Mouse (Mus musculus) embryonic facial prominence, embryonic 15.5 days (tissue): ENCODE data around the gene Olfr749. TPM values are rescaled to one million over a fixed set of nuclear protein-coding genes. Genes with fewer than 3 reads are reported as not detected.
"Not testable (repeated sequence)": the region's sequence is repeated elsewhere in the genome, so short reads cannot be mapped to it uniquely, and the experiment has no call there.

Experiments
- ATAC-seq: fragments of 200-750 bp; cut with Nextera tagmentation; 2 replicates; pipeline ENCODE4 v1.8.0; 2017; ENCODE audit warnings: low read depth, moderate TSS enrichment; ENCODE audit not compliant: insufficient number of reproducible peaks, low FRiP score, low TSS enrichment
- H3K27ac ChIP-seq: fragments of 300-500 bp; sonication (generic); replicated peaks from 2 replicates; pipeline ENCODE4 v1.5.1; 2015; ENCODE audit warnings: mild to moderate bottlenecking, inconsistent platforms
- H3K27me3 ChIP-seq: fragments of 300-500 bp; sonication (generic); 2 replicates; pipeline ENCODE4 v1.6.1; 2015; ENCODE audit warnings: inconsistent platforms
- H3K36me3 ChIP-seq: fragments of 300-500 bp; sonication (generic); 2 replicates; pipeline ENCODE4 v1.6.1; 2015; ENCODE audit warnings: mild to moderate bottlenecking, inconsistent platforms
- H3K4me1 ChIP-seq: fragments of 300-500 bp; sonication (generic); 2 replicates; pipeline ENCODE4 v1.6.1; 2015; ENCODE audit warnings: inconsistent platforms
- H3K4me2 ChIP-seq: fragments of 300-500 bp; sonication (generic); replicated peaks from 2 replicates; pipeline ENCODE4 v1.6.1; 2015; ENCODE audit warnings: mild to moderate bottlenecking, inconsistent platforms
- H3K4me3 ChIP-seq: fragments of 300-500 bp; sonication (generic); replicated peaks from 2 replicates; pipeline ENCODE4 v1.5.1; 2015; ENCODE audit warnings: mild to moderate bottlenecking, inconsistent platforms
- H3K9ac ChIP-seq: fragments of 300-500 bp; sonication (generic); 2 replicates; pipeline ENCODE4 v1.6.1; 2015; ENCODE audit warnings: inconsistent platforms
- H3K9me3 ChIP-seq: fragments of 300-500 bp; sonication (generic); replicated peaks from 2 replicates; pipeline ENCODE4 v1.6.1; 2016; ENCODE audit warnings: inconsistent platforms
- WGBS: fragments of 180-500 bp; shearing (Covaris S2); methylation state at CpG from one replicate; pipeline ENCODE4 v1.1.7; 2015; 5-methylcytosine and 5-hydroxymethylcytosine counted together
- polyA plus RNA-seq: library from polyadenylated mRNA; unstranded; fragments of >200 nt; fragmentation: Nextera tagmentation; extraction: Ambion mirVana; gene quantifications from 2 replicates; pipeline ENCODE4 v1.2.1, GENCODE M21; 2015

Gene Olfr749
- 0.43 TPM in 1 of 2 replicates, not detected in the other for polyA plus RNA-seq

DNA sequence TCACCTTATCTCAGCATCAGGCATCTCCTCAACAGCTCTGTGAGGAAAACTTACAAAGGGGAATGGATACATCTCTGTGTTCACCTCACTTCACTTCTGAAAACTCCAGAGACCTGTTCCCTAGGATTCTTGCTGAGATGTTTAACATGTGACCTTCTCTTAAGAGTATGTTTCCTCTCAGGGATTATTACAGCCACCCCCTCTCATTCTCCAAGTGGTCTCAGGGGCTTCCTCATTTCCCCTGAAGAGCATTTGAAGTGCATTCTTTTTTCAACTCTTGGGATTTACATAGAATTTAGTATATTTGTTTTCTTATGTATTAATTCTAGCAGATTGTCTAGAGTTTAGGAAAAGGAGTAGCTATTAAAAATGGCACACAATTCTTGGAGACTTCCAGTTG, at the start of gene Olfr749:
Olfr749 (minus strand) TSS at position 101 of the 400 bp plus-strand sequence.
- Histone ChIP-seq H3K9me3 (no peaks in the 10 kb centered on the region), H3K4me2 (no peak within 1 kb of the TSS), H3K27me3 (no peaks in the 10 kb centered on the region), H3K36me3 (no peaks in the 10 kb centered on the region), H3K27ac (no peak within 1 kb of the TSS), H3K9ac (no peak within 1 kb of the TSS), H3K4me1 (no peaks in the 10 kb centered on the region), H3K4me3 (no peak within 1 kb of the TSS)
- ATAC-seq: no peak

DNA sequence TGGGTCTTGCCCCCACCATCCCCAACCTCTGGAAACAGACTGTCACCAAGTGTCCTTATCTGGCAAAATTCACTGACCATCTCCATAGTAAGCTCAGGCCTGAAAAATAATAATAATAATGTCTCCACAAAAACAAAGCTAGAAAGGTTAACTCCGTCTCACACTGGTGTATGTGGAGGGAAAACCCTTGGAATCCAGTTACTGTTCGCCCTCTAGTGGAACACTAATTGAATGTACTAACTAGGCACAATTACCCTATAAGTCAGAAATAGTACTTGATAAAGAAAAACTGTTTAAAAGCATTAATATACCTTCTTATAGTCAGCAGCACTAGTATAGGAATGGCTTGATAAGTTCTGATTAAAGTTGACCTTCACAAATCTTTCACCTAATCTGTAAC, 43.3 kb upstream of the Olfr749 start:
- Histone ChIP-seq H3K4me1 (peaks cover 6% of the 10 kb centered on the region), H3K4me3 (no peak overlapping the region)
- no peak for ATAC-seq

DNA sequence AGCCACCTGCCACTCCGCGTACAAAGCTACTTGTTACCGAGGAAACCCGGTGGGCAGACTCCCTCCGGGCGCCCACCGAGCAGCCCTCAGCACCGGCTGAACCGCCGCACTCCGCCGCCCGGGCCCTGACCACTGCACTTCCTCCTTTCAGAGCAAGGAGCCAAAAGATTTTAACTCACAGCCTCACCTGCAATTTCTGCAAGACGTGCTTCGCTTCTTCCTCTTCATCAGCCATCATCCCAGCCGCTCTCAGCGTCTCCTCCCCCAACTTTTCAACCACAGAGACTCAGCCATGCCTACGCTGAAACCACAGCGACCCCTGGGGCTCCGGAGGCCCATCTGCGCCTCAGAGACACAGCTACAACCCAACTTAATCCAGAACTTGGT, 40.4 kb upstream of the Olfr749 start, which contains the start of gene Ttc5:
Ttc5 (minus strand) TSS at position 269 of the 387 bp plus-strand sequence.
- Histone ChIP-seq H3K9ac (peak within 1 kb of the TSS; percentile 69), H3K4me2 (peak within 1 kb of the TSS; percentile 52), H3K36me3 (peaks cover 16% of the 10 kb centered on the region), H3K9me3 (no peaks in the 10 kb centered on the region), H3K27me3 (no peaks in the 10 kb centered on the region), H3K4me3 (peak within 1 kb of the TSS; percentile 87), H3K4me1 (peaks cover 6% of the 10 kb centered on the region), H3K27ac (peak within 1 kb of the TSS; percentile 71)
- ATAC-seq: peak; percentile 82
- whole genome bisulfite sequencing: 0% methylated on average over 21 of the region's 21 CpGs

More for the DNA sequence above, 43.3 kb upstream of the Olfr749 start:
- no peak overlapping the region for H3K9ac ChIP-seq
- no peaks in the 10 kb centered on the region for H3K27me3 ChIP-seq
- H3K4me2 ChIP-seq: no peak overlapping the region
- WGBS: 8% methylated on average over 2 of the region's 2 CpGs
- no peak overlapping the region for H3K27ac ChIP-seq
- H3K36me3 ChIP-seq: no peaks in the 10 kb centered on the region
- H3K9me3 ChIP-seq: no peaks in the 10 kb centered on the region

DNA sequence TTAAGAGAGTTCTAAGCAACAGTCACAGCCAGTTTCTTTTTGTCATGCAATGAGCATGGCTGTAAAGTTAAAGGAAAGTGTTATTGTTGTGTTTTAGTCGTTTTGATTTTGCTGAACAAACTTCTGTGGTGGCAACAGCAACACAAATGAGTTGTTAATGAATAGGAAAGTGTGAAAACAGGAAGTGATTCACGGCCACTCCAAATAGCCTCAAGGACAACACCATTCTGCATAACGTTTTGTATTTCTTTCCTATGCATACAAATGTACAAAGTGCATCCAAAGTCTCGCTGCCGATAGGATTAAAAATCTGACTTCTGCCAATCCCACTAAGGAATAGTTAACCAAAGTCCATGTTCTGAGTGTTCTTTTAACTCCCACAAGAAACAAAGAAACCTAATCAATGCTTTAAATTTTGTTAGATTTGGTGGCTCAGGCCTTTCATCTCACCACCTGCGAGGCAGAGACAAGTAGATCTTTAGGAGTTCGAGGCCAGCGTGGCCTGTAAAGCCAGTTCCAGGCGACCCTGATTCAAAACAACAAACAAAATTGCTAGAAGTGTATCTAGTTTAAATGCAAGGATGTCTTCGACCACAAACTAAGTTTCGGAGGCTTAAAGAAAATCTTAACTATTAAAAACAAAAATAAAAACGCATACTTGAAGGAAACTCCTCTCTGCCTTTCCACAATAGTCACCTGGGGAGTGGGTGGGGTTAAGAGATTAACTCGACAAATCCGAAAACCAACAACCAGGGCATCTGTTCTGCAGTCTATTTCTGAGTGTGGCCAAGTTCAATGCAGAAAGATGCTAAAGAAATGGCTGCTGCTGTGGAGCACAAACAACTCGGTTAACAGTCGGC, 39.7 kb upstream of the Olfr749 start:
- H3K36me3 ChIP-seq: peaks cover 22% of the 10 kb centered on the region
- peak overlapping the region; percentile 69 for H3K9ac ChIP-seq
- peak overlapping the region; percentile 71 for H3K27ac ChIP-seq
- H3K4me3 ChIP-seq: peak overlapping the region; percentile 87
- no peaks in the 10 kb centered on the region for H3K27me3 ChIP-seq
- peak overlapping the region; percentile 52 for H3K4me2 ChIP-seq
- ATAC-seq: no peak
- 20% methylated on average over 16 of the region's 16 CpGs for WGBS
- H3K9me3 ChIP-seq: no peaks in the 10 kb centered on the region
- peaks cover 6% of the 10 kb centered on the region for H3K4me1 ChIP-seq

DNA sequence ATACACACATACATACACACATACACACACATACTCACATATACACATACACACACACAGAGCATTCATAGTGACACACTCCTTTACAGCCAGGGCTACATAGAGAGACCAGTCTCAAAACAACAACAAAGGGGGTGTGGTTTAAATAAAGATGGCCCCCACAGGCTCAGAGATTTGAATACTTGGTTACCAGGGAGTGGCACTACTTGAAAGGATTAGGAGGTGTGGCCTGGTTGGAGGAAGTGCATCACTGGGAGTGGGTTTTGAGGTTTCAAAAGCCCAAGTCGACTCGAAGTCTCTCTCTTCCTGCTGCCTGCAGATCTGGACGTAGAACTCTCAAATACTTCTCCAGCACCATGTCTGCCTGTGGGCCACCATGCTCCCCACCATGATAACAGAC, 37.3 kb upstream of the Olfr749 start:
- peaks cover 6% of the 10 kb centered on the region for H3K4me1 ChIP-seq
- no peak overlapping the region for H3K9ac ChIP-seq
- ATAC-seq: 0 out of 2 replicates have a peak, but pooled peaks have one; percentile 34
- no peaks in the 10 kb centered on the region for H3K27me3 ChIP-seq
- H3K4me2 ChIP-seq: no peak overlapping the region
- no peaks in the 10 kb centered on the region for H3K9me3 ChIP-seq
- H3K27ac ChIP-seq: no peak overlapping the region
- H3K4me3 ChIP-seq: no peak overlapping the region
- 82% methylated on average over 3 of the region's 3 CpGs for WGBS
- H3K36me3 ChIP-seq: peaks cover 30% of the 10 kb centered on the region

DNA sequence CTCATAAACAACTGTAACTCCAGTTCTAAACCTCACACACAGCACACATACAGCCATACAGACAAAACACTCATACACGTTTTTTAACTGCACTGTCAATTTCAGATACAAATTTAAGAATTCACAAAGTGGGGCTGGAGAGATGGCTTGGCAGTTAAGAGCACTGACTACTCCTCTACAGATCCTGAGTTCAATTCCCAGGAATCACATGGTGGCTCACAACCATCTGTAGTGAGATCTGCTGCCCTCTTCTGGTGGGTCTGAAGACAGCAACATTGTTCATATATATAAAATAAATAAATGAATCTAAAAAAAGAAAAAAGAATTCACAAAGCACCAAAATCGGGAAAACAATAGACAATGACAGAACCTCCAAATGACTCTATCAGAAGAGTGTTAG, 26.4 kb upstream of the Olfr749 start:
- Histone ChIP-seq H3K9me3 (no peaks in the 10 kb centered on the region), H3K4me3 (no peak overlapping the region), H3K36me3 (peaks cover 74% of the 10 kb centered on the region), H3K9ac (no peak overlapping the region), H3K27ac (no peak overlapping the region), H3K4me1 (no peaks in the 10 kb centered on the region), H3K4me2 (no peak overlapping the region), H3K27me3 (no peaks in the 10 kb centered on the region)
- 86% methylated on average over 2 of the region's 2 CpGs for WGBS
- ATAC-seq: no peak

DNA sequence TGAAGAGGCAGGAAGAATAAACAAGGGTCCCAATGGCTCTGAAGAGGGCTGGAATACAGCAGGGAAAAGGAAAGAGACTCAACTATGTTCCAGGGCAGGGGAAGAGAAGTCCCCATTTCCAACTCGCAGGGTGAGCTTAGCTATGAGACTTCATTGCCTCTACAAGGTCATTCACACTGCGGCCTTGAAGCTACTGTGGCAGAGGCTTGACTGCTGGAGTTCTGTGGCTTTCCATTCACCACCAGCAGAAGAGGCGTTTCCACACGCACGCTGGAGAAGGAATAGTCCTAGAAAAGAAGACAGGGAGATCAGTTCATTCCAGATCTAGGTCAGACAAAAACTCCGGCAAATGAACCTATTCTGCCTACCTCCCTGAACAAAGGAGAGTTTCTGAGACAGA, 20.8 kb upstream of the Olfr749 start:
- 88% methylated on average over 6 of the region's 6 CpGs for WGBS
- Histone ChIP-seq H3K4me2 (no peak overlapping the region), H3K9ac (no peak overlapping the region), H3K36me3 (peaks cover 50% of the 10 kb centered on the region), H3K4me3 (no peak overlapping the region), H3K4me1 (no peaks in the 10 kb centered on the region), H3K27ac (no peak overlapping the region), H3K27me3 (no peaks in the 10 kb centered on the region), H3K9me3 (no peaks in the 10 kb centered on the region)
- no peak for ATAC-seq

DNA sequence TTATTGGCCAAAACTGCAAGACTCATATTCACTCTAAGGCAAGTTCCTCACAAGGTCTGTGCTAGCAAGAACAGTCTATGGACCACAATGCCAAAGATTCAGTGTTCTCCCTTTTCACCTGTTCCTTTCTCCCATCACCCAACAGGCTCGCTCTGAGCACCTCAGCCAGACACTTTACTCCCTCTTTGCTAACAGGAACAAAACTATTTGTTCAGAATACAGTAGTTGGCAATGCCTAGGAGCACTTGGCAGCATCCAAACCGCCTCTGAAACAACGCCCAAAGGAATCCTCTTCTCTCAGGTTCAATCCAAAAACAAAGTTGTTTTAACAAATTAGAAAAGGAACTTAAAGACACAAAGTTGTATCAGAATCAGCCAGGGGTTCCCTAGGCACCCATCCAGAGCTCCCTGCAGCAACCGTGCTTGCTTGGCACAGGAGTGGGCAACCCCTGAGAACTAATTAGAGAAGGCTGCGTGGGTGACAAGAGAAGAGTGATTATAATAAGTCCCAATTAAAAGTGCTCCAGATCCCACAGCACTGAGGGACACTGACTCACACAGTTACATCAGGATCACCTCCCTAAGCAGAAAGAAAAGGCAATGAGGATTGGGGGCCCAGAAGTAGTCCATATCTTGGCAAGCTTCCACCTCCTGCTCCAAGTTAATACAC, 13.7 kb upstream of the Olfr749 start:
- Histone ChIP-seq H3K27ac (no peak overlapping the region), H3K27me3 (no peaks in the 10 kb centered on the region), H3K4me3 (no peak overlapping the region), H3K9ac (no peak overlapping the region), H3K9me3 (no peaks in the 10 kb centered on the region), H3K36me3 (no peaks in the 10 kb centered on the region), H3K4me2 (no peak overlapping the region), H3K4me1 (no peaks in the 10 kb centered on the region)
- 76% methylated on average over 5 of the region's 5 CpGs for WGBS
- no peak; the same call in 1 of the 2 replicates for ATAC-seq

DNA sequence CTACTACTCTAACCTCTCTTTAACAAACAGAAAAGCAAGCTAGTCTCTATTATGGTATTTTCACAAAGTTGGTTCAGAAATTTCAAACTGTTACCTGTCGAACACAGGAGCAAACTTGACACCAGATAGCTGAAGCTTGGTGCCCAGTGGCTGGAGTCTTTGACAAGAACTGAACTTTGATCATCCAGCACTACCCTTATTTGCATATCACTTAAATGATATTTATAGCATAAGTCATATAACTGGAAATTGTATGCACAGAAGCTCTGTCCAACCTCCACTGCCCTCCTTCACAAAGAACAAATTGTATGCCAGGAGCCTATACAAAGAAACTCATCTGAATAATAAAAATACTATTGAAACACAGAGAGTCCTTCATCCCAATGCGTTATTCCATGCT, 3.3 kb downstream of the Olfr749 start:
- Histone ChIP-seq H3K4me3 (no peak overlapping the region), H3K9me3 (no peaks in the 10 kb centered on the region), H3K36me3 (no peaks in the 10 kb centered on the region), H3K4me2 (no peak overlapping the region), H3K27ac (no peak overlapping the region), H3K4me1 (no peaks in the 10 kb centered on the region), H3K9ac (no peak overlapping the region), H3K27me3 (no peaks in the 10 kb centered on the region)
- 70% methylated on average over 2 of the region's 2 CpGs for WGBS
- no peak for ATAC-seq

DNA sequence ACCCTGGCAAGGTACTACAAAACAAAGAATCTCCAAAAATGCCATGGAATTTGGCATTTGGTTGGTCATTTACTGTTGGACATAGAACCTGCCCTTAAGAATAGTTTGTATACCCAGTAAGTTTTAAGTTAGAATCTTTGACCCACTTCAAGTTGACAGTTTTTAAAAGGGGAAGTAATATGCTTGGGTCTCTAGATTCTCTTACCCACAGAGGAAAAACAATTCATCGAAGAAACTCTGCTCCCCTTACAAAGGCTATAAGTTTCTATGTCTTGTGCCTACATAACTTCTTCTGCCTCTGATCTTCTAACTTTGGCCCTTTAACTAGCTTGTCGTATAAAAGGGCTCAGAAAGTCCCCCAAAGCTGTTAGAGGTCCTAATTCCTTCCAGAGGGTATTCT, 4.6 kb downstream of the Olfr749 start:
- no peak overlapping the region for H3K27ac ChIP-seq
- no peaks in the 10 kb centered on the region for H3K4me1 ChIP-seq
- no peak overlapping the region for H3K4me3 ChIP-seq
- H3K4me2 ChIP-seq: no peak overlapping the region
- no peak for ATAC-seq
- no peaks in the 10 kb centered on the region for H3K9me3 ChIP-seq
- no peaks in the 10 kb centered on the region for H3K27me3 ChIP-seq
- no peak overlapping the region for H3K9ac ChIP-seq
- WGBS: 67% methylated on average over 2 of the region's 2 CpGs
- H3K36me3 ChIP-seq: no peaks in the 10 kb centered on the region

DNA sequence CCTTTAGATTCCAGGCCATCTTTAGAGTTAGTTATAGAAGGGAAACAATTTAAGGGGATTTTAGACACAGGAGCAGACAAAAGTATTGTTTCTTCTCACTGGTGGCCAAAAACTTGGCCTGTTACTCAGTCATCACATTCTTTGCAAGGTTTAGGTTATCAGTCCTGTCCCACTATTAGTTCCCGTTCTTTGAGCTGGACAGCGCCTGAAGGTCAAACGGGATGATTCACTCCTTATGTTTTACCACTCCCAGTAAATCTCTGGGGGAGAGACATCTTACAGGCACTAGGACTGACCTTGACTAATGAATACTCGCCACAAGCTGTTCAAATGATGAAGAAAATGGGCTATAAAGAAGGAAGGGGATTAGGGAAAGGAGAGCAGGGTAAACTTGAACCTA, 22.5 kb downstream of the Olfr749 start:
- not testable (repeated sequence) for H3K9ac ChIP-seq, ATAC-seq, H3K36me3 ChIP-seq, H3K4me3 ChIP-seq, H3K4me2 ChIP-seq, H3K27me3 ChIP-seq, H3K4me1 ChIP-seq, H3K27ac ChIP-seq, H3K9me3 ChIP-seq
- 77% methylated on average over 4 of the region's 4 CpGs for WGBS
